Mouse (Mus musculus): ENCODE measurements around the gene Osbpl5.
"Not testable (repeated sequence)": the region's sequence is repeated elsewhere in the genome, so short reads cannot be mapped to it uniquely, and the experiment has no call there.

The Osbpl5 gene

GRCm38 (mm10) chr7:143643949-143644348 lies 112.8 kb downstream of the Osbpl5 start:
- DNase-seq (ENCODE audit: low spot score): not testable (repeated sequence)
